8 mouse cellular contexts compared by ENCODE assay signal in genomic region chr3:88410645-88411031, GRCm38 (mm10). TPM values are rescaled to one million over a fixed set of nuclear protein-coding genes. Genes with fewer than 3 reads are reported as not detected.
DNase-seq lines count a peak whose midpoint lies in the region; ATAC-seq lines count a peak whose summit lies in the region.

No protein-coding gene starts in this region.

- 21% methylated on average over 7 of the region's 7 CpGs for WGBS in lung, embryonic 15.5 days
- 21% methylated on average over 7 of the region's 7 CpGs for WGBS in embryonic facial prominence, embryonic 14.5 days
- 20% methylated on average over 7 of the region's 7 CpGs for WGBS in intestine, embryonic 16.5 days
- 28% methylated on average over 7 of the region's 7 CpGs for WGBS in midbrain, embryonic 12.5 days

- H3K27ac ChIP-seq in lung, embryonic 15.5 days: peak overlapping the region; percentile 95
- H3K27ac ChIP-seq in embryonic facial prominence, embryonic 14.5 days (replicated peaks; ENCODE audit: low read depth, low read length): peak overlapping the region; percentile 92
- H3K27ac ChIP-seq in intestine, embryonic 16.5 days (ENCODE audit: low read length): peak overlapping the region; percentile 84
- H3K27ac ChIP-seq in midbrain, embryonic 12.5 days (replicated peaks): peak overlapping the region; percentile 85

- DNase-seq in lung, postnatal 4 days: no peak
- DNase-seq in embryonic facial prominence, embryonic 14.5 days (ENCODE audit: low spot score): peak; percentile 12
- DNase-seq in right cerebral cortex, adult 2 months (ENCODE audit: low spot score in 2 of 2): no peak
- DNase-seq in layer of hippocampus, adult 9-10 months (ENCODE audit: low spot score): no peak
- no peak for DNase-seq in left cerebral cortex, adult 18-20 months (ENCODE audit: low spot score in 2 of 2)

- no peaks in the 10 kb centered on the region for H3K27me3 ChIP-seq in lung, embryonic 15.5 days
- no peaks in the 10 kb centered on the region for H3K27me3 ChIP-seq in embryonic facial prominence, embryonic 14.5 days (replicated peaks; ENCODE audit: control insufficient read depth, insufficient read depth, low read length)
- H3K27me3 ChIP-seq in intestine, embryonic 16.5 days (replicated peaks; ENCODE audit: control insufficient read depth, insufficient read depth, low read length): no peaks in the 10 kb centered on the region
- no peaks in the 10 kb centered on the region for H3K27me3 ChIP-seq in midbrain, embryonic 12.5 days

- peak overlapping the region; percentile 81 for H3K4me3 ChIP-seq in lung, embryonic 15.5 days
- H3K4me3 ChIP-seq in embryonic facial prominence, embryonic 14.5 days (ENCODE audit: low read depth, low read length): peak overlapping the region; percentile 66
- peak overlapping the region; percentile 64 for H3K4me3 ChIP-seq in intestine, embryonic 16.5 days (ENCODE audit: low read length)
- peak overlapping the region; percentile 79 for H3K4me3 ChIP-seq in midbrain, embryonic 12.5 days

- peaks cover 16% of the 10 kb centered on the region for H3K36me3 ChIP-seq in lung, embryonic 15.5 days
- H3K36me3 ChIP-seq in embryonic facial prominence, embryonic 14.5 days (ENCODE audit: control insufficient read depth, insufficient read depth, low read length): peaks cover 39% of the 10 kb centered on the region
- H3K36me3 ChIP-seq in intestine, embryonic 16.5 days (ENCODE audit: control insufficient read depth, insufficient read depth, low read length): no peaks in the 10 kb centered on the region
- peaks cover 37% of the 10 kb centered on the region for H3K36me3 ChIP-seq in midbrain, embryonic 12.5 days

- peak overlapping the region; percentile 76 for H3K4me2 ChIP-seq in lung, embryonic 15.5 days
- peak overlapping the region; percentile 61 for H3K4me2 ChIP-seq in embryonic facial prominence, embryonic 14.5 days (ENCODE audit: low read depth, low read length)
- H3K4me2 ChIP-seq in intestine, embryonic 16.5 days (ENCODE audit: low read depth, low read length): peak overlapping the region; percentile 54
- H3K4me2 ChIP-seq in midbrain, embryonic 12.5 days (replicated peaks): peak overlapping the region; percentile 70

- peaks cover 26% of the 10 kb centered on the region for H3K4me1 ChIP-seq in lung, embryonic 15.5 days
- H3K4me1 ChIP-seq in embryonic facial prominence, embryonic 14.5 days (ENCODE audit: control insufficient read depth, insufficient read depth, low read length): peaks cover 12% of the 10 kb centered on the region
- peaks cover 30% of the 10 kb centered on the region for H3K4me1 ChIP-seq in intestine, embryonic 16.5 days (ENCODE audit: control insufficient read depth, insufficient read depth, low read length)
- peaks cover 23% of the 10 kb centered on the region for H3K4me1 ChIP-seq in midbrain, embryonic 12.5 days

- ATAC-seq in lung, embryonic 15.5 days (ENCODE audit: borderline replicate concordance, extremely low read depth, low FRiP score, low TSS enrichment): no peak
- no peak for ATAC-seq in embryonic facial prominence, embryonic 14.5 days (ENCODE audit: low read depth)
- ATAC-seq in intestine, embryonic 16.5 days: peak; percentile 26
- no peak for ATAC-seq in midbrain, embryonic 12.5 days (ENCODE audit: low FRiP score, low read depth)

- no peaks in the 10 kb centered on the region for H3K9me3 ChIP-seq in lung, embryonic 15.5 days
- no peaks in the 10 kb centered on the region for H3K9me3 ChIP-seq in embryonic facial prominence, embryonic 14.5 days (ENCODE audit: control insufficient read depth, low read length)
- no peaks in the 10 kb centered on the region for H3K9me3 ChIP-seq in intestine, embryonic 16.5 days (ENCODE audit: control insufficient read depth, low read length)
- H3K9me3 ChIP-seq in midbrain, embryonic 12.5 days: no peaks in the 10 kb centered on the region

- peak overlapping the region; percentile 14; the same call in 1 of the 2 replicates for H3K9ac ChIP-seq in lung, embryonic 15.5 days
- H3K9ac ChIP-seq in embryonic facial prominence, embryonic 14.5 days (ENCODE audit: low read depth, low read length): peak overlapping the region; percentile 89
- H3K9ac ChIP-seq in intestine, embryonic 16.5 days (ENCODE audit: low read depth, low read length): peak overlapping the region; percentile 89
- peak overlapping the region; percentile 87 for H3K9ac ChIP-seq in midbrain, embryonic 12.5 days (replicated peaks)

RNA-seq across cellular contexts. Expression of gene Pmf1, which starts 0.5 kb away (rescaled TPM):
- 158 and 164 TPM in 2 replicates for polyA plus RNA-seq in lung, embryonic 15.5 days (2015; fragmentation: Nextera tagmentation; extraction: Ambion mirVana)
- polyA plus RNA-seq in embryonic facial prominence, embryonic 14.5 days (2014; fragmentation: Nextera tagmentation; extraction: Ambion mirVana): 87.0 and 99.7 TPM in 2 replicates
- polyA plus RNA-seq in intestine, embryonic 16.5 days (2015; fragmentation: Nextera tagmentation; extraction: Ambion mirVana): 112 and 129 TPM in 2 replicates
- 100.0 and 101 TPM in 2 replicates for polyA plus RNA-seq in midbrain, embryonic 12.5 days (2016; fragmentation: Nextera tagmentation; extraction: Ambion mirVana)
- total RNA-seq in left cerebral cortex, adult 18-20 months (2021): 1 to 10 TPM; 5.2 to 6.2 TPM

RNA-seq across cellular contexts. Expression of gene Slc25a44, which starts 14.3 kb away (rescaled TPM):
- polyA plus RNA-seq in lung, embryonic 15.5 days (2015; fragmentation: Nextera tagmentation; extraction: Ambion mirVana): 13.9 and 14.8 TPM in 2 replicates
- 18.1 and 21.4 TPM in 2 replicates for polyA plus RNA-seq in embryonic facial prominence, embryonic 14.5 days (2014; fragmentation: Nextera tagmentation; extraction: Ambion mirVana)
- 20.4 and 21.8 TPM in 2 replicates for polyA plus RNA-seq in intestine, embryonic 16.5 days (2015; fragmentation: Nextera tagmentation; extraction: Ambion mirVana)
- 23.6 and 24.6 TPM in 2 replicates for polyA plus RNA-seq in midbrain, embryonic 12.5 days (2016; fragmentation: Nextera tagmentation; extraction: Ambion mirVana)
- 10 to 100 TPM; 77.0 to 78.9 TPM for total RNA-seq in left cerebral cortex, adult 18-20 months (2021)

RNA-seq across cellular contexts. Expression of gene Bglap, which starts 26.4 kb away (rescaled TPM):
- 0.53 TPM in 1 of 2 replicates, not detected in the other for polyA plus RNA-seq in lung, embryonic 15.5 days (2015; fragmentation: Nextera tagmentation; extraction: Ambion mirVana)
- 7.9 and 33.0 TPM in 2 replicates for polyA plus RNA-seq in embryonic facial prominence, embryonic 14.5 days (2014; fragmentation: Nextera tagmentation; extraction: Ambion mirVana)
- polyA plus RNA-seq in intestine, embryonic 16.5 days (2015; fragmentation: Nextera tagmentation; extraction: Ambion mirVana): 0.69 TPM in 1 of 2 replicates, not detected in the other
- polyA plus RNA-seq in midbrain, embryonic 12.5 days (2016; fragmentation: Nextera tagmentation; extraction: Ambion mirVana): not detected in 2 replicates
- total RNA-seq in left cerebral cortex, adult 18-20 months (2021): not detected

RNA-seq across cellular contexts. Expression of gene Bglap2, which starts 32.1 kb away (rescaled TPM):
- polyA plus RNA-seq in lung, embryonic 15.5 days (2015; fragmentation: Nextera tagmentation; extraction: Ambion mirVana): not detected in 2 replicates
- polyA plus RNA-seq in embryonic facial prominence, embryonic 14.5 days (2014; fragmentation: Nextera tagmentation; extraction: Ambion mirVana): 6.5 and 27.0 TPM in 2 replicates
- polyA plus RNA-seq in intestine, embryonic 16.5 days (2015; fragmentation: Nextera tagmentation; extraction: Ambion mirVana): not detected in 2 replicates
- polyA plus RNA-seq in midbrain, embryonic 12.5 days (2016; fragmentation: Nextera tagmentation; extraction: Ambion mirVana): not detected in 2 replicates
- 1 to 10 TPM in 1 of 2 experiments, not detected in 1; 2.0 TPM for total RNA-seq in left cerebral cortex, adult 18-20 months (2021)

RNA-seq across cellular contexts. Expression of gene Bglap3, which starts 38.1 kb away (rescaled TPM):
- polyA plus RNA-seq in lung, embryonic 15.5 days (2015; fragmentation: Nextera tagmentation; extraction: Ambion mirVana): not detected in 2 replicates
- polyA plus RNA-seq in embryonic facial prominence, embryonic 14.5 days (2014; fragmentation: Nextera tagmentation; extraction: Ambion mirVana): 1.5 and 4.6 TPM in 2 replicates
- 2.2 and 5.3 TPM in 2 replicates for polyA plus RNA-seq in intestine, embryonic 16.5 days (2015; fragmentation: Nextera tagmentation; extraction: Ambion mirVana)
- 0.10 TPM in 1 of 2 replicates, not detected in the other for polyA plus RNA-seq in midbrain, embryonic 12.5 days (2016; fragmentation: Nextera tagmentation; extraction: Ambion mirVana)
- 1 to 10 TPM; 1.7 to 1.9 TPM for total RNA-seq in left cerebral cortex, adult 18-20 months (2021)

Comparison
In these comparisons a context has a peak if more than half of its experiments do, and no peak if none do; other contexts are left out.
1. H3K9ac ChIP-seq: peak in every context shown above with its lines; median percentile 89 in embryonic facial prominence, embryonic 14.5 days; 89 in intestine, embryonic 16.5 days; 87 in midbrain, embryonic 12.5 days; 14 in lung, embryonic 15.5 days.